Mouse (Mus musculus): ENCODE results near the gene Pxdn. TPM values are rescaled to one million over a fixed set of nuclear protein-coding genes. Genes with fewer than 3 reads are reported as not detected.

The Pxdn gene
- polyA plus RNA-seq, 1 experiment = 0.72 TPM

DNA sequence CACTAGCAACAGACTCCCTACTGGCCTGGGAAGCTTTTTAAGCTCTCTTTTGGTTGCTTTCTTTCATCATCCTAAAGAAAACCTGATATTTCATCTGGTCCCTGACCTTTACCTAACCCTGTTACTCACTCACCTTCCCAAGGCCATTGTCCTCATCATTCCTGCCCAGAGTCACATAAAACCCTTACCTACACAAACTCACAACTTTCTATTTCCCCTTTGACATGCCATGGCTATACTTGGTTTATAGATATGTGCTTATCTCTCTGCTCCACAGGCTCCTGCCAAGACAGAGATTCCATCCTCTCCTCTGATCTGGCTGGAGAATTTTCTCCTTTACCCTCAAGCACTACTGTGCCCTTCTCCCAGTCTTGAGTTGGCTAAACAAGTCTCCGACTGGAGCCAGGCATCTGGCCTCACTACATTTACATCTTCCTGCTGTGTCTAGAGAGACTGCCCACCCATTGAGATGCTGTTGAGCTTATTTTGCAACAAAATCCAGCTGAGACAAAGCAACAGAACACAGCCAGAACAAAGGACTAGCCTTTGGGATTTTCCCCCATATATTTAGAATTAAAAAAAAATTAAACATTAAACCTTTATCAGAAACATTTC is 124.2 kb downstream of the Pxdn start:
- Histone ChIP-seq H3K4me3 (ENCODE audit: insufficient read depth, low read length) (no peak overlapping the region), H3K4me1 (ENCODE audit: control insufficient read depth, insufficient read depth, low read length) (no peaks in the 10 kb centered on the region), H3K27ac (ENCODE audit: insufficient read depth, low read depth, low read length) (no peak overlapping the region)
- no peak for TF ChIP-seq POLR2A (IDR thresholded peaks at IDR 0.05; ENCODE audit: borderline replicate concordance, low read depth, low read length)

GRCm38 (mm10) chr12:30062118-30062505 is 124.7 kb downstream of the Pxdn start:
- TF ChIP-seq POLR2A (IDR thresholded peaks at IDR 0.05; ENCODE audit: borderline replicate concordance, low read depth, low read length) (no peak), CTCF (IDR thresholded peaks at IDR 0.05; ENCODE audit: low read depth, low read length) (no peak)
- Histone ChIP-seq H3K27ac (ENCODE audit: insufficient read depth, low read depth, low read length) (no peak overlapping the region), H3K4me1 (ENCODE audit: control insufficient read depth, insufficient read depth, low read length) (no peaks in the 10 kb centered on the region), H3K4me3 (ENCODE audit: insufficient read depth, low read length) (no peak overlapping the region)

Other genes with a start within 250 kb of the Pxdn start
- not detected in 2 replicates for gene Tpo, start 195.0 kb downstream of the Pxdn start, polyA plus RNA-seq (2012; ENCODE audit: insufficient read depth, insufficient read length, missing spikeins)